Mouse (Mus musculus) MEL (cell line): ENCODE results near the gene Ddx51.
A peak's percentile ranks its signal among the peaks of the same experiment; 100 is the strongest.

Experiments
- CTCF ChIP-seq, 3 experiments: IDR thresholded peaks in 2 of 3; conservative IDR thresholded peaks in 1 of 3; 2 replicates each; pipeline ENCODE4 v1.5.1; 2011 to 2012; ENCODE audit warnings: low read length in 3 of 3, low read depth in 2 of 3, mild to moderate bottlenecking in 2 of 3, improper control_type of control experiment in 1 of 3, inconsistent platforms in 1 of 3, mixed read lengths in 1 of 3, moderate library complexity in 1 of 3; ENCODE audit not compliant: control insufficient read depth in 1 of 3, insufficient read depth in 1 of 3, poor library complexity in 1 of 3, severe bottlenecking in 1 of 3
- ELF1 ChIP-seq: IDR thresholded peaks from 2 replicates; pipeline ENCODE4 v1.6.1; 2014; ENCODE audit warnings: low read depth, mild to moderate bottlenecking, inconsistent platforms, low read length, improper control_type of control experiment, moderate library complexity
- KAT2A ChIP-seq: conservative IDR thresholded peaks from 2 replicates; pipeline ENCODE4 v1.6.1; 2012; ENCODE audit warnings: low read depth, low read length, improper control_type of control experiment, inconsistent platforms
- MAX ChIP-seq: IDR thresholded peaks from 2 replicates; pipeline ENCODE4 v1.6.1; 2011; ENCODE audit warnings: low read length, improper control_type of control experiment
- MYB ChIP-seq: IDR thresholded peaks from 2 replicates; pipeline ENCODE4 v1.6.1; 2011; ENCODE audit warnings: mild to moderate bottlenecking, low read depth, low read length, improper control_type of control experiment
- POLR2A ChIP-seq, 2 experiments: IDR thresholded peaks; 2 replicates each; pipeline ENCODE4 v1.6.1; 2011 to 2012; ENCODE audit warnings: low read length in 2 of 2, mild to moderate bottlenecking in 2 of 2, control low read depth in 1 of 2, improper control_type of control experiment in 1 of 2, low read depth in 1 of 2, moderate library complexity in 1 of 2; ENCODE audit not compliant: control insufficient read depth in 1 of 2, insufficient read depth in 1 of 2, poor library complexity in 1 of 2
- SMC3 ChIP-seq: IDR thresholded peaks from 2 replicates; pipeline ENCODE4 v1.6.1; 2011; ENCODE audit warnings: low read depth, low read length, improper control_type of control experiment
- TAL1 ChIP-seq: IDR thresholded peaks from 2 replicates; pipeline ENCODE4 v1.6.1; 2012; ENCODE audit warnings: mild to moderate bottlenecking, inconsistent platforms, low read length, moderate library complexity, mixed read lengths
- TCF12 ChIP-seq: IDR thresholded peaks from 2 replicates; pipeline ENCODE4 v1.6.1; 2014; ENCODE audit warnings: low read depth, mild to moderate bottlenecking, inconsistent platforms, low read length, improper control_type of control experiment, moderate library complexity
- USF1 ChIP-seq: IDR thresholded peaks from 2 replicates; pipeline ENCODE4 v1.6.1; 2014; ENCODE audit warnings: low read depth, mild to moderate bottlenecking, inconsistent platforms, low read length, improper control_type of control experiment, moderate library complexity
- USF2 ChIP-seq, 2 experiments: IDR thresholded peaks; 2 replicates each; pipeline ENCODE4 v1.6.1; 2011 to 2012; ENCODE audit warnings: improper control_type of control experiment in 2 of 2, low read length in 2 of 2, borderline replicate concordance in 1 of 2, inconsistent platforms in 1 of 2, low read depth in 1 of 2, mild to moderate bottlenecking in 1 of 2; ENCODE audit not compliant: insufficient read depth in 1 of 2
- ZC3H11A ChIP-seq: IDR thresholded peaks from 2 replicates; pipeline ENCODE4 v1.6.1; 2012; ENCODE audit warnings: low read depth, mild to moderate bottlenecking, inconsistent platforms, low read length, improper control_type of control experiment
- ZNF384 ChIP-seq: IDR thresholded peaks from 2 replicates; pipeline ENCODE4 v1.6.1; 2012; ENCODE audit warnings: low read depth, mild to moderate bottlenecking, inconsistent platforms, low read length, improper control_type of control experiment

GRCm38 (mm10) chr5:110609868-110610267 lies 43.4 kb upstream of the Ddx51 start:
- TF ChIP-seq CTCF (IDR thresholded peaks at IDR 0.05 in 2 of 3, conservative IDR thresholded peaks at IDR 0.05 in 1 of 3; ENCODE audit: control insufficient read depth in 1 of 3, insufficient read depth in 1 of 3, low read depth in 2 of 3, low read length in 3 of 3, poor library complexity in 1 of 3, severe bottlenecking in 1 of 3) = no peak
- TF ChIP-seq ZNF384 = no peak
- TF ChIP-seq USF2 (IDR thresholded peaks at IDR 0.05; ENCODE audit: borderline replicate concordance in 1 of 2, insufficient read depth in 1 of 2, low read depth in 1 of 2, low read length in 2 of 2) = no peak
- TF ChIP-seq MYB = no peak
- TF ChIP-seq POLR2A (IDR thresholded peaks at IDR 0.05; ENCODE audit: control insufficient read depth in 1 of 2, insufficient read depth in 1 of 2, low read depth in 1 of 2, low read length in 2 of 2, poor library complexity in 1 of 2) = no peak
- TF ChIP-seq ELF1 = no peak
- no peak for TF ChIP-seq TAL1
- TF ChIP-seq SMC3 = no peak
- TF ChIP-seq ZC3H11A = no peak
- TF ChIP-seq KAT2A = no peak
- TF ChIP-seq USF1 = no peak
- peak; percentile 35; the same call in 1 of the 2 replicates for TF ChIP-seq TCF12
- TF ChIP-seq MAX = no peak
